Mouse (Mus musculus): ENCODE data around the gene Hoxa5.

DNA sequence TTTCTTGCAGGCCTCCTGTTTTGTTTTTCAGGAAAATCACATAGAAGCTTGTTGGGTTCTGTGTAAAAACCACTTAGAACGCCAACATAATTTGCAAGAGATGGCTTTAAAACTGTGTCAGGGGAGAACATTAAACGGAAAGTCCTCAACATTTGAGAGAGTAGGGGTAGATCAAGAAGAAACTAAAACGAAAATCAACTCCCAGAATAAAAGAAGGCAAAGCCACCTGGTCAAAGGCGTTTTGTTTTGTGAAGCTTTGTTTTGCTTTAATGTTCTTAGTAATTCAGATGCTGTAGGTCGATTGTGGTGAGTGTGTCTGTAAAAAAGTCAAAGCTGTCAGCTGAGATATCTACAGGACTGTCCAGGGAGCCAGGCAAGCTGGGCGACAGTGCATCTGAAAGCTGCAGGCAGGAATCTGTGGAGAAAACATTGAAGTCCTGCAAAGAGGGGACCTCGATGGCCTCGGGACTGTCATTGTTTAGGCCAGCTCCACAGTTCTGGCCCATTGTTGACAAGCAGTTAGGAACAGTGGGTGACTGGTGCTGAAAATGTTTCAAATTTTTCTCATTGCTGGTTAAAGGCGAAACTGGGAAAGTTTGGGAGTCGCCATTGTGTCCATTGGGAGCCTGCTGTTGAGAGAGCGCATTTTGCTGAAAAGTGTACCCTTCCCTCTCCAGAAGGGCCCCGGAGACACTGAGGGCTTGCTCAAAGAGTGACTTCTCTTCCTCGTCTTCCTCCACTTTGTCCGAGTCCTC lies 41.6 kb downstream of the Hoxa5 start:
- no peak for TF ChIP-seq CTCF (conservative IDR thresholded peaks at IDR 0.05 in 1 of 2, IDR thresholded peaks at IDR 0.05 in 1 of 2; ENCODE audit: low read depth in 2 of 2, low read length in 2 of 2)
- no peak for TF ChIP-seq EP300 (IDR thresholded peaks at IDR 0.05; ENCODE audit: low read length)
